Mouse (Mus musculus): ENCODE measurements around the gene Fgfr2. TPM values are rescaled to one million over a fixed set of nuclear protein-coding genes. Genes with fewer than 3 reads are reported as not detected.
"Not testable (repeated sequence)": the region's sequence is repeated elsewhere in the genome, so short reads cannot be mapped to it uniquely, and the experiment has no call there.

Gene Fgfr2
- polyA plus RNA-seq, 1 experiment from 2014 or later = 93.6 TPM

- no peaks in the 10 kb centered on the region for H3K36me3 ChIP-seq (ENCODE audit: control insufficient read depth, insufficient read depth, low read length)
- H3K27ac ChIP-seq (ENCODE audit: low read depth, low read length) = no peak overlapping the region
- ATAC-seq (replicated peaks; ENCODE audit: low FRiP score) (no peak), DNase-seq (ENCODE audit: low spot score) (no peak)
- H3K4me2 ChIP-seq (ENCODE audit: low read depth, low read length, severe bottlenecking) = no peak overlapping the region
- no peaks in the 10 kb centered on the region; the same call in 1 of the 2 replicates for H3K9me3 ChIP-seq (ENCODE audit: control insufficient read depth, low read length)
- 0 out of 2 replicates have a peak, but pooled peaks cover under 1% of the 10 kb centered on the region for H3K4me1 ChIP-seq (replicated peaks; ENCODE audit: control insufficient read depth, insufficient read depth, low read length)
- no peak overlapping the region for H3K9ac ChIP-seq (ENCODE audit: low read length)
- H3K4me3 ChIP-seq (ENCODE audit: low read depth, low read length) = no peak overlapping the region
- no peaks in the 10 kb centered on the region for H3K27me3 ChIP-seq (ENCODE audit: control insufficient read depth, insufficient read depth, low read length)
- 81% methylated on average over 6 of the region's 6 CpGs for WGBS
Measured at GRCm38 (mm10) chr7:132449891-132450735, 673.0 kb downstream of the Fgfr2 start.

- no peak for DNase-seq (ENCODE audit: low spot score)
- 80% methylated on average over 4 of the region's 4 CpGs for WGBS
- no peaks in the 10 kb centered on the region for H3K36me3 ChIP-seq (ENCODE audit: control insufficient read depth, insufficient read depth, low read length)
Measured at GRCm38 (mm10) chr7:132448511-132449154, 674.5 kb downstream of the Fgfr2 start.

GRCm38 (mm10) chr7:132447558-132447957 is 675.6 kb downstream of the Fgfr2 start:
- no peaks in the 10 kb centered on the region for H3K9me3 ChIP-seq (ENCODE audit: control insufficient read depth, low read length)
- no peak overlapping the region for H3K9ac ChIP-seq (ENCODE audit: low read length)
- no peak overlapping the region for H3K4me3 ChIP-seq (ENCODE audit: low read depth, low read length)
- 82% methylated on average over 5 of the region's 5 CpGs for WGBS
- no peaks in the 10 kb centered on the region for H3K4me1 ChIP-seq (replicated peaks; ENCODE audit: control insufficient read depth, insufficient read depth, low read length)
- no peak overlapping the region for H3K27ac ChIP-seq (ENCODE audit: low read depth, low read length)
- no peak overlapping the region for H3K4me2 ChIP-seq (ENCODE audit: low read depth, low read length, severe bottlenecking)
- H3K36me3 ChIP-seq (ENCODE audit: control insufficient read depth, insufficient read depth, low read length) = no peaks in the 10 kb centered on the region
- DNase-seq (ENCODE audit: low spot score) = no peak
- ATAC-seq (replicated peaks; ENCODE audit: low FRiP score) = no peak
- no peaks in the 10 kb centered on the region for H3K27me3 ChIP-seq (ENCODE audit: control insufficient read depth, insufficient read depth, low read length)

More at GRCm38 (mm10) chr7:132448511-132449154, 674.5 kb downstream of the Fgfr2 start:
- Histone ChIP-seq H3K27ac (ENCODE audit: low read depth, low read length) (no peak overlapping the region), H3K9ac (ENCODE audit: low read length) (no peak overlapping the region), H3K4me1 (replicated peaks; ENCODE audit: control insufficient read depth, insufficient read depth, low read length) (no peaks in the 10 kb centered on the region), H3K4me2 (ENCODE audit: low read depth, low read length, severe bottlenecking) (no peak overlapping the region), H3K4me3 (ENCODE audit: low read depth, low read length) (no peak overlapping the region), H3K9me3 (ENCODE audit: control insufficient read depth, low read length) (no peaks in the 10 kb centered on the region), H3K27me3 (ENCODE audit: control insufficient read depth, insufficient read depth, low read length) (no peaks in the 10 kb centered on the region)
- ATAC-seq (replicated peaks; ENCODE audit: low FRiP score) = no peak

- Histone ChIP-seq H3K27me3 (ENCODE audit: control insufficient read depth, insufficient read depth, low read length) (no peaks in the 10 kb centered on the region), H3K36me3 (ENCODE audit: control insufficient read depth, insufficient read depth, low read length) (no peaks in the 10 kb centered on the region), H3K9me3 (ENCODE audit: control insufficient read depth, low read length) (no peaks in the 10 kb centered on the region), H3K4me3 (ENCODE audit: low read depth, low read length) (no peak overlapping the region), H3K27ac (ENCODE audit: low read depth, low read length) (no peak overlapping the region), H3K4me2 (ENCODE audit: low read depth, low read length, severe bottlenecking) (no peak overlapping the region), H3K9ac (ENCODE audit: low read length) (no peak overlapping the region), H3K4me1 (replicated peaks; ENCODE audit: control insufficient read depth, insufficient read depth, low read length) (no peaks in the 10 kb centered on the region)
- DNase-seq (ENCODE audit: low spot score) (no peak), ATAC-seq (replicated peaks; ENCODE audit: low FRiP score) (no peak)
- WGBS = 82% methylated on average over 5 of the region's 5 CpGs
Measured at GRCm38 (mm10) chr7:132446841-132447240, 676.3 kb downstream of the Fgfr2 start.

- no peak overlapping the region for H3K9ac ChIP-seq (ENCODE audit: low read length)
- ATAC-seq (replicated peaks; ENCODE audit: low FRiP score) (no peak), DNase-seq (ENCODE audit: low spot score) (no peak)
- no peaks in the 10 kb centered on the region for H3K27me3 ChIP-seq (ENCODE audit: control insufficient read depth, insufficient read depth, low read length)
- 95% methylated on average over 2 of the region's 2 CpGs for WGBS
- H3K4me1 ChIP-seq (replicated peaks; ENCODE audit: control insufficient read depth, insufficient read depth, low read length) = no peaks in the 10 kb centered on the region
- H3K9me3 ChIP-seq (ENCODE audit: control insufficient read depth, low read length) = no peaks in the 10 kb centered on the region
- no peaks in the 10 kb centered on the region for H3K36me3 ChIP-seq (ENCODE audit: control insufficient read depth, insufficient read depth, low read length)
- no peak overlapping the region for H3K4me2 ChIP-seq (ENCODE audit: low read depth, low read length, severe bottlenecking)
- no peak overlapping the region for H3K4me3 ChIP-seq (ENCODE audit: low read depth, low read length)
- H3K27ac ChIP-seq (ENCODE audit: low read depth, low read length) = no peak overlapping the region
Measured at GRCm38 (mm10) chr7:132444221-132444620, 678.9 kb downstream of the Fgfr2 start.

- DNase-seq (ENCODE audit: low spot score) = no peak
- WGBS = 81% methylated on average over 2 of the region's 2 CpGs
- Histone ChIP-seq H3K36me3 (ENCODE audit: control insufficient read depth, insufficient read depth, low read length) (no peaks in the 10 kb centered on the region), H3K27me3 (ENCODE audit: control insufficient read depth, insufficient read depth, low read length) (no peaks in the 10 kb centered on the region), H3K4me1 (replicated peaks; ENCODE audit: control insufficient read depth, insufficient read depth, low read length) (no peaks in the 10 kb centered on the region), H3K9me3 (ENCODE audit: control insufficient read depth, low read length) (no peaks in the 10 kb centered on the region), H3K27ac (ENCODE audit: low read depth, low read length) (no peak overlapping the region), H3K4me2 (ENCODE audit: low read depth, low read length, severe bottlenecking) (no peak overlapping the region), H3K9ac (ENCODE audit: low read length) (no peak overlapping the region), H3K4me3 (ENCODE audit: low read depth, low read length) (no peak overlapping the region)
- ATAC-seq (replicated peaks; ENCODE audit: low FRiP score) = no peak
Measured at GRCm38 (mm10) chr7:132443769-132444168, 679.4 kb downstream of the Fgfr2 start.

- H3K9me3 ChIP-seq (ENCODE audit: control insufficient read depth, low read length) = no peaks in the 10 kb centered on the region
- no peak overlapping the region for H3K27ac ChIP-seq (ENCODE audit: low read depth, low read length)
- no peak overlapping the region for H3K4me3 ChIP-seq (ENCODE audit: low read depth, low read length)
- no peaks in the 10 kb centered on the region for H3K4me1 ChIP-seq (replicated peaks; ENCODE audit: control insufficient read depth, insufficient read depth, low read length)
- no peak for DNase-seq (ENCODE audit: low spot score)
- 95% methylated on average over 3 of the region's 3 CpGs for WGBS
- no peak for ATAC-seq (replicated peaks; ENCODE audit: low FRiP score)
- H3K9ac ChIP-seq (ENCODE audit: low read length) = no peak overlapping the region
- H3K36me3 ChIP-seq (ENCODE audit: control insufficient read depth, insufficient read depth, low read length) = no peaks in the 10 kb centered on the region
- no peaks in the 10 kb centered on the region for H3K27me3 ChIP-seq (ENCODE audit: control insufficient read depth, insufficient read depth, low read length)
- no peak overlapping the region for H3K4me2 ChIP-seq (ENCODE audit: low read depth, low read length, severe bottlenecking)
Measured at GRCm38 (mm10) chr7:132443134-132443533, 680.0 kb downstream of the Fgfr2 start.

- not testable (repeated sequence) for H3K9ac ChIP-seq (ENCODE audit: low read length); H3K27ac ChIP-seq (ENCODE audit: low read depth, low read length); ATAC-seq (replicated peaks; ENCODE audit: low FRiP score); H3K27me3 ChIP-seq (ENCODE audit: control insufficient read depth, insufficient read depth, low read length); H3K4me2 ChIP-seq (ENCODE audit: low read depth, low read length, severe bottlenecking); H3K9me3 ChIP-seq (ENCODE audit: control insufficient read depth, low read length); H3K36me3 ChIP-seq (ENCODE audit: control insufficient read depth, insufficient read depth, low read length); H3K4me3 ChIP-seq (ENCODE audit: low read depth, low read length); DNase-seq (ENCODE audit: low spot score); H3K4me1 ChIP-seq (replicated peaks; ENCODE audit: control insufficient read depth, insufficient read depth, low read length)
- 90% methylated on average over 3 of the region's 3 CpGs for WGBS
Measured at GRCm38 (mm10) chr7:132442133-132442763, 680.9 kb downstream of the Fgfr2 start.
